Mouse (Mus musculus) lung, adult 2 months (tissue): ENCODE measurements at regions not wholly inside any gene's neighbourhood (a gene's known extent, or its start where the extent isn't known, plus 50 kb on each side); places are given as distances from the start of the nearest gene placed in this dataset.

Experiments
- CTCF ChIP-seq: fragments of 200-500 bp; IDR thresholded peaks from 2 replicates; pipeline ENCODE4 v1.5.1; 2011; ENCODE audit warnings: mild to moderate bottlenecking, low read length, control low read depth; ENCODE audit not compliant: insufficient read depth
- POLR2A ChIP-seq: fragments of 200-500 bp; IDR thresholded peaks from 2 replicates; pipeline ENCODE4 v1.6.1; 2011; ENCODE audit warnings: low read depth, mild to moderate bottlenecking, control low read depth, low read length, borderline replicate concordance; ENCODE audit errors: extremely low read depth

GRCm38 (mm10) chr1:121074569-121074968 is 257.8 kb downstream of the Insig2 start:
- TF ChIP-seq CTCF (no peak), POLR2A (no peak)
